Mouse (Mus musculus): ENCODE data around the gene Lmntd1. TPM values are rescaled to one million over a fixed set of nuclear protein-coding genes. Genes with fewer than 3 reads are reported as not detected.
A peak's percentile ranks its signal among the peaks of the same experiment; 100 is the strongest.

Lmntd1 gene
- total and polyA plus RNA-seq, 3 experiments, result 0.08 to 0.43 (median 0.26) TPM

DNA sequence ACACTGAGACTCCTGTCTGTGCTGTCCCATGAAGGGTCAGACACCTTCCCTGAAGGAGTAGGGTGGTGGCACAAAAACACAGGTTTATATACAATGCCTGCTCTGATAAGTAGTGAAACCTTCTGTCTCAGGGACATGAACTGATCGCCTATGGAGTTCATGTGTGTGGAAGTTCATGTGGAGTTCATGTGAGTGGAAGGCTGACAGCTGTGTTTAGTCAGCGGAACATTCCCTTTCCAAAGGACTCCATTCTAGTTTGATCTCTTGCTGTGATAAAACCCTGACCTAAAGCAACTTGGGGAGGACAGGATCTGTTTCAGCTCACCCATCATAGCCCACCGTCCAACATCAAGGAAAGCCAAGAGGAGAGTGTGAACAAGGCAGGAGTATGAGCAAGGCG is 22.6 kb upstream of the Lmntd1 start:
- Histone ChIP-seq H3K9ac (ENCODE audit: insufficient read depth, low read depth) (no peak overlapping the region), H3K4me2 (ENCODE audit: insufficient read depth, low read depth, poor library complexity, severe bottlenecking) (no peak overlapping the region), H3K36me3 (replicated peaks in 1 of 2; ENCODE audit: control insufficient read depth in 1 of 2, insufficient read depth in 1 of 2, low read length in 1 of 2) (no peaks in the 10 kb centered on the region), H3K27me3 (replicated peaks) (no peaks in the 10 kb centered on the region), H3K4me1 (ENCODE audit: control insufficient read depth in 1 of 2, insufficient read depth in 2 of 2) (peaks cover 2 to 15% of the 10 kb centered on the region in 2 experiments; a peak in 2 of 4 replicates), H3K9me3 (replicated peaks; ENCODE audit: low read length) (peaks cover 8% of the 10 kb centered on the region), H3K4me3 (replicated peaks in 1 of 3; ENCODE audit: low read depth in 2 of 3, low read length in 2 of 3, poor library complexity in 1 of 3) (no peak overlapping the region), H3K79me2 (replicated peaks; ENCODE audit: control insufficient read depth, extremely low read depth, insufficient read depth, poor library complexity, severe bottlenecking) (no peaks in the 10 kb centered on the region), H3K27ac (ENCODE audit: insufficient read depth, low read depth) (no peak overlapping the region)
- dilution Hi-C loops (cut with MboI; ENCODE audit: extremely low pct_ligation_motif_present, extremely low pct_unique_long_range_greater_than_20kb, low sequenced_read_pairs) (no loop called here), in situ Hi-C loops (cut with MboI; ENCODE audit: low pct_ligation_motif_present, low pct_unique_long_range_greater_than_20kb, low sequenced_read_pairs) (no loop called here)
- TF ChIP-seq CHD2 (IDR thresholded peaks at IDR 0.05; ENCODE audit: low read length) (no peak), RCOR1 (conservative IDR thresholded peaks at IDR 0.05; ENCODE audit: low read depth, low read length) (no peak), MXI1 (IDR thresholded peaks at IDR 0.05; ENCODE audit: low read depth, low read length) (no peak), PAX5 (IDR thresholded peaks at IDR 0.05; ENCODE audit: low read length) (no peak), EP300 (IDR thresholded peaks at IDR 0.05; ENCODE audit: low read length) (no peak), ZMIZ1 (IDR thresholded peaks at IDR 0.05; ENCODE audit: low read depth, low read length) (no peak)
- DNase-seq (ENCODE audit: extremely low read depth), result no peak

DNA sequence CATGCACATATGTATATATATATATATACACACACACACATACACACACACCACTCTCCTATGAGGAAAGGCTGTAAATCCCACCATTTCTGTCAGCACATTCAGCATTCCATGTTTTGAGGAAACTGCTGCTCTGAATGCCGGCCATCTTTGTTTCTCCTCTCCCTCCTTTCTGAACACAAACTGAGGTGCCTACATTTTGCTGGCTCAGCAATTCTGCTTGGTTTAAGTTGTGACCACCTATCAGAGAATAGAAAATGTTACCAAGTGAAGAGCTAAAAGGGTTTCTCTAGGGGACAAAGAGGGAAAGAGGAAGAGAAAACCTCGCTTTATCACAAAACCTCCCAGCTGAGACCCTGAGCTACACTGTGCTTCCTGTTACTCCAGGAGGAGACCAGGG is 20.3 kb upstream of the Lmntd1 start:
- Histone ChIP-seq H3K9ac (ENCODE audit: insufficient read depth, low read depth) (no peak overlapping the region), H3K27me3 (replicated peaks) (no peaks in the 10 kb centered on the region), H3K27ac (ENCODE audit: insufficient read depth, low read depth) (no peak overlapping the region), H3K79me2 (replicated peaks; ENCODE audit: control insufficient read depth, extremely low read depth, insufficient read depth, poor library complexity, severe bottlenecking) (no peaks in the 10 kb centered on the region), H3K4me3 (replicated peaks in 1 of 3; ENCODE audit: low read depth in 2 of 3, low read length in 2 of 3, poor library complexity in 1 of 3) (no peak overlapping the region), H3K4me2 (ENCODE audit: insufficient read depth, low read depth, poor library complexity, severe bottlenecking) (no peak overlapping the region), H3K4me1 (ENCODE audit: control insufficient read depth in 1 of 2, insufficient read depth in 2 of 2) (peaks cover 2 to 15% of the 10 kb centered on the region in 2 experiments; a peak in 2 of 4 replicates), H3K36me3 (replicated peaks in 1 of 2; ENCODE audit: control insufficient read depth in 1 of 2, insufficient read depth in 1 of 2, low read length in 1 of 2) (no peaks in the 10 kb centered on the region), H3K9me3 (replicated peaks; ENCODE audit: low read length) (peaks cover 2% of the 10 kb centered on the region)
- dilution Hi-C loops (cut with MboI; ENCODE audit: extremely low pct_ligation_motif_present, extremely low pct_unique_long_range_greater_than_20kb, low sequenced_read_pairs), result no loop called here
- in situ Hi-C loops (cut with MboI; ENCODE audit: low pct_ligation_motif_present, low pct_unique_long_range_greater_than_20kb, low sequenced_read_pairs), result no loop called here
- no peak for DNase-seq (ENCODE audit: extremely low read depth)
- TF ChIP-seq MAFK (IDR thresholded peaks at IDR 0.05; ENCODE audit: insufficient replicate concordance, low read length) (peak; percentile 95), E2F4 (IDR thresholded peaks at IDR 0.05; ENCODE audit: insufficient replicate concordance, low read depth, low read length) (no peak), ETS1 (conservative IDR thresholded peaks at IDR 0.05; ENCODE audit: low read depth, low read length) (no peak), USF1 (IDR thresholded peaks at IDR 0.05; ENCODE audit: low read depth, low read length) (no peak)

DNA sequence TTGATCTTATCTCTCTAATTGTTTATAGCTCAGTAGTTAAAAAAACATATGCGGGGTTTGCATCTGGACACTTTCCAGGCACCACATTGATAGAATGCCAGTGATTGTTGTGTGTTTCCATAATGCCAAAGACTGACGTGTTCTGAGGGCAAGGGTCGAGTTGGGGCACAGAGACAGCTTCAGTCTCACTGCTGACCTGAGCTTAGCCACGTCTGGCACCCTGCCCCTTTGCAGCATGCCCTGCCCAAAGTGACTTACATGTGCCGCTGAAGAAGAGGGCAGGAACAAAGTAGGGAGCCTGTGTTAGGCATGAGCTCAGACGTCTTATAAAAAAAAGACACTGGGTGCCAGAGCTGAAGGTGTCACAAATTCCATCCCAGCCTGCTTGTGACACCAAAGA is 16.1 kb upstream of the Lmntd1 start:
- H3K27ac ChIP-seq (ENCODE audit: insufficient read depth, low read depth), result no peak overlapping the region
- H3K4me2 ChIP-seq (ENCODE audit: insufficient read depth, low read depth, poor library complexity, severe bottlenecking), result no peak overlapping the region
- peaks cover 2% of the 10 kb centered on the region for H3K9me3 ChIP-seq (replicated peaks; ENCODE audit: low read length)
- H3K27me3 ChIP-seq (replicated peaks), result no peaks in the 10 kb centered on the region
- in situ Hi-C loops (cut with MboI; ENCODE audit: low pct_ligation_motif_present, low pct_unique_long_range_greater_than_20kb, low sequenced_read_pairs), result no loop called here
- TF ChIP-seq ZMIZ1 (IDR thresholded peaks at IDR 0.05; ENCODE audit: low read depth, low read length) (no peak), ZC3H11A (IDR thresholded peaks at IDR 0.05; ENCODE audit: low read depth, low read length) (no peak), TCF12 (IDR thresholded peaks at IDR 0.05; ENCODE audit: low read depth, low read length) (no peak), USF2 (conservative IDR thresholded peaks at IDR 0.05; ENCODE audit: low read depth, low read length) (no peak), ZKSCAN1 (IDR thresholded peaks at IDR 0.05; ENCODE audit: borderline replicate concordance, low read depth, low read length) (no peak)
- peaks cover 2 to 15% of the 10 kb centered on the region in 2 experiments; a peak in 2 of 4 replicates for H3K4me1 ChIP-seq (ENCODE audit: control insufficient read depth in 1 of 2, insufficient read depth in 2 of 2)
- DNase-seq (ENCODE audit: extremely low read depth), result no peak
- H3K36me3 ChIP-seq (replicated peaks in 1 of 2; ENCODE audit: control insufficient read depth in 1 of 2, insufficient read depth in 1 of 2, low read length in 1 of 2), result no peaks in the 10 kb centered on the region
- dilution Hi-C loops (cut with MboI; ENCODE audit: extremely low pct_ligation_motif_present, extremely low pct_unique_long_range_greater_than_20kb, low sequenced_read_pairs), result no loop called here
- H3K9ac ChIP-seq (ENCODE audit: insufficient read depth, low read depth), result no peak overlapping the region
- H3K79me2 ChIP-seq (replicated peaks; ENCODE audit: control insufficient read depth, extremely low read depth, insufficient read depth, poor library complexity, severe bottlenecking), result no peaks in the 10 kb centered on the region
- H3K4me3 ChIP-seq (replicated peaks in 1 of 3; ENCODE audit: low read depth in 2 of 3, low read length in 2 of 3, poor library complexity in 1 of 3), result no peak overlapping the region

Measured in CH12.LX (cell line).